Mouse (Mus musculus) kidney, adult 2 months (tissue): ENCODE results near the gene March10.

Experiments
- CTCF ChIP-seq: fragments of 200-500 bp; conservative IDR thresholded peaks from 2 replicates; pipeline ENCODE4 v1.5.1; 2011; ENCODE audit warnings: low read depth, mild to moderate bottlenecking, control low read depth, low read length, moderate library complexity, mixed read lengths; ENCODE audit not compliant: insufficient read depth, insufficient read length
- POLR2A ChIP-seq: fragments of 200-500 bp; IDR thresholded peaks from one replicate; pipeline ENCODE4 v1.6.1; 2011; ENCODE audit warnings: low read depth, low read length, control low read depth

DNA sequence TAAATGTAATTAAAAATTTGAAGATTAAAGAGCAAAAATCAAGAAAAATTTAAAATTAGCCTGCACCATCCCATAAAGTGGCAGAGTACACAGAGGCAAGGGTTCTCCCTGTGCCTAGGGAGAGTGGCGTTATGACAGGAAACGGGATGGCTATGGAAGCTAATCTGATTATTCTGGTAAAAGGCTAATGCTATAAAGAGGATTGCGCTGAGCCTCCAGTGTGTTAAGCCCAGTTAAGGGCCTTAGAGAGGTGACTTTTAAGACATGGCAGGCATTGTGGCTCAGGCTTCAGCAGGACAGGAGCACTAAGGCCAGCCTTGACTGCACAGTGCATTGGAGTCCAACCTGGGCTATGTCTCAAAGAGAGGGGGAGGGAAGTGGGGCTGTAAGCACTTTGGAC, 129.4 kb downstream of the March10 start:
- TF ChIP-seq POLR2A (no peak), CTCF (no peak)
